Mouse (Mus musculus): Measurements from ENCODE around the gene Akap13. TPM values are rescaled to one million over a fixed set of nuclear protein-coding genes. Genes with fewer than 3 reads are reported as not detected.
"Not testable (repeated sequence)": the region's sequence is repeated elsewhere in the genome, so short reads cannot be mapped to it uniquely, and the experiment has no call there.

Gene Akap13
- polyA plus RNA-seq, 1 experiment from 2014 or later: 17.4 TPM

DNA sequence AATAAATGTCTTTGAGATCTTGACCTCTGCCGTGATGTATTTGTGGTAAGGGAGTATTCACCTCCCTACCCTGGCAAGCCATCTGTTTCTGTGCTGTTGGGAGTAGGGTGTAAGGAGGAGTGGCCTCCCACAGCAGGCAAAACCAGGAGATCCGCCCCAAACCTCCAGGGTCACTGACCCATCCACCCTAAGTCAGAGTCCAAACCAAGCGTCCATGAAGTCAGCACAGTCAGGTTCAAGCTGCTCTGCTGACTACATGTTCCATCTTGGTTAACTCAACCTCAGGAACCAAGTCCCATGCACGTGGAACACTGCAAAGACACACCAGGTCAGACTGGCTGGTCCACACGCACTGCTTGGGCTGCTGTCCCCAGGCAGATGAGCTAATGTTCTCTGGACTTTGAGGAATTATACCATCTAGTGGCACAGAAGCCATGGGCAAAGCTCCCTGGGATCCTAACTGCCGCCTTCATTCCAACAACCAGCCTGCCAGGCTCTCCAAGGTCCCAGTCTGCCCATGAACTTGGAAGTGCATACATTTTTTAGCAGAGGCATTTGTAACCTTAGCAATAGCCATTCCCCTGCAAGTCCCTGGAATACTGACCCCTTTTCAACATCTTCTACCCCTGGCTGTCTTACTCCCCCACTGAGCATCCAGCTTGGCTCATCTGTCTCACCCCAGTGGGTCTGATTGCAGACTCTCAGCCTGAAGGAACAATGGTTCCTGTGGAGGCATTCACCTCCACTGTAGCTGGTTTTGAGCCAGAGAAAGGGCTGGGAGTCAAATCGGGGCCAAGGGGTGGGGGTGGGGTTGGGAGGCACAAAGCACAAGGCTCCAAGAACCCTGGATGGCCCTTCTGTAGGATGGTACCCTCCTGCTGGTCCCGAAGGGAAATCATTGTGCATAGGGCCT is 299.5 kb downstream of the Akap13 start:
- Histone ChIP-seq H3K36me3 (ENCODE audit: control insufficient read depth, insufficient read depth) (peaks cover 57% of the 10 kb centered on the region), H3K9me3 (ENCODE audit: control insufficient read depth) (no peaks in the 10 kb centered on the region), H3K4me2 (replicated peaks; ENCODE audit: low read depth) (no peak overlapping the region), H3K4me1 (replicated peaks; ENCODE audit: control insufficient read depth, insufficient read depth, low read length) (no peaks in the 10 kb centered on the region), H3K27ac (ENCODE audit: low read depth, low read length) (no peak overlapping the region), H3K4me3 (ENCODE audit: low read depth, low read length) (no peak overlapping the region), H3K27me3 (replicated peaks; ENCODE audit: control insufficient read depth, insufficient read depth, low read length) (no peaks in the 10 kb centered on the region), H3K9ac (ENCODE audit: low read depth, low read length) (no peak overlapping the region)
- no peak for ATAC-seq
- 64% methylated on average over 8 of the region's 8 CpGs for WGBS
- TF ChIP-seq CTCF (IDR thresholded peaks at IDR 0.05; ENCODE audit: low read depth): no peak

DNA sequence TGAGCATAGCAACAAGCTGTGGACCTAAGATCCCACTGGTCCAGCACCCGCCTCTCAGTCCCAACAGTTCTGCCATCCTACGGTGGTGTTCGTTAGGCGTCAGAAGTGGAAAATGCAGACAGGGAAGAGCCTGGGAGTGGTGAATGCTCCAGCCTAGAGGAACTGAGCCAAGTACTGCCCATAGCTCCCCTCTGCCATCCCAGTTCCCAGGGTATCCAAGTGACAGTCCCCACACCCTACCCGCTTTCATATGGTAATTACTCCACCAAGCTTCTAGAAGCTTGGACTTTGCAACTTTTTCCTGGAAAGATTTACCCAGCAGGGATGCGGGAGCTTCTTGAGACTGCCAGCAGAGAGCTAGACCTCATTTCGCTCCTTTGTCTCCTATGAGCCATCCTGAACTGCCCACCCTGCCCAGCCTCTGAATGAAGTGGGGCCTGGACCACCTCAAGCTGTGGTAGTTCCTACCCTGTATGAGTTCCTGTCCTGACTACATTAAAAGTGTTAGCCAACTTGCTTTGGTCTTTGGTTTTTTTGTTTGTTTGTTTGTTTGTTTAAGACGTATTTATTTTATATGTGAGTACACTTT is 300.6 kb downstream of the Akap13 start:
- Histone ChIP-seq H3K4me1 (replicated peaks; ENCODE audit: control insufficient read depth, insufficient read depth, low read length) (no peaks in the 10 kb centered on the region), H3K36me3 (ENCODE audit: control insufficient read depth, insufficient read depth) (peaks cover 45% of the 10 kb centered on the region), H3K27ac (ENCODE audit: low read depth, low read length) (no peak overlapping the region), H3K27me3 (replicated peaks; ENCODE audit: control insufficient read depth, insufficient read depth, low read length) (no peaks in the 10 kb centered on the region), H3K9me3 (ENCODE audit: control insufficient read depth) (no peaks in the 10 kb centered on the region), H3K4me2 (replicated peaks; ENCODE audit: low read depth) (no peak overlapping the region), H3K4me3 (ENCODE audit: low read depth, low read length) (no peak overlapping the region), H3K9ac (ENCODE audit: low read depth, low read length) (no peak overlapping the region)
- ATAC-seq: no peak
- WGBS: 94% methylated on average over 8 of the region's 8 CpGs
- no peak for TF ChIP-seq CTCF (IDR thresholded peaks at IDR 0.05; ENCODE audit: low read depth)

DNA sequence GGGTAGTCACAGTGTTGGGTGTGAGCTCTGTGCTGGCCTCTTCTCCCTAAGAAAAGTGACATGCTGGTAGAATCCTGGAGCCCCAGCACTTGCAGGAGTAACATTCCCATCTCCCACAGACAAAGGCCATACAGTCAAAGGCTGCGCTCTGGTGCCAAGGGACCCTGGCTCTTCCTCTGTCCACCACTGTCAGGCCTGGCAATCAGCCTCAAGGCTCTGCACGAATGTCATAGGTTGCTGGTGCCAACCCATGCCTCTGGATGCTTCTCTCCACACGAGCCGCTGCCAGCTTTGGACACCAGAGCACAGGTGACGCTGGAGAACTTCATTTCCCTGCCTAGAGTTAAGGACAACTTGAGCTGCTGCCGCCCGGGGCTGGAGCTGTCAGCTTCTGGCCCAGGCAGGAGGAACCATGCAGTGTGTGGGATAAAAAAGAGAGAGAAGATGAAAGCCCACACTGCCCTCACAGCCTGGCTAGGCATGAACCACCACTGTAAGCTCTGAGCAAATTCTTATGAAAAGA is 304.7 kb downstream of the Akap13 start:
- 86% methylated on average over 7 of the region's 7 CpGs for WGBS
- no peak overlapping the region for H3K9ac ChIP-seq (ENCODE audit: low read depth, low read length)

DNA sequence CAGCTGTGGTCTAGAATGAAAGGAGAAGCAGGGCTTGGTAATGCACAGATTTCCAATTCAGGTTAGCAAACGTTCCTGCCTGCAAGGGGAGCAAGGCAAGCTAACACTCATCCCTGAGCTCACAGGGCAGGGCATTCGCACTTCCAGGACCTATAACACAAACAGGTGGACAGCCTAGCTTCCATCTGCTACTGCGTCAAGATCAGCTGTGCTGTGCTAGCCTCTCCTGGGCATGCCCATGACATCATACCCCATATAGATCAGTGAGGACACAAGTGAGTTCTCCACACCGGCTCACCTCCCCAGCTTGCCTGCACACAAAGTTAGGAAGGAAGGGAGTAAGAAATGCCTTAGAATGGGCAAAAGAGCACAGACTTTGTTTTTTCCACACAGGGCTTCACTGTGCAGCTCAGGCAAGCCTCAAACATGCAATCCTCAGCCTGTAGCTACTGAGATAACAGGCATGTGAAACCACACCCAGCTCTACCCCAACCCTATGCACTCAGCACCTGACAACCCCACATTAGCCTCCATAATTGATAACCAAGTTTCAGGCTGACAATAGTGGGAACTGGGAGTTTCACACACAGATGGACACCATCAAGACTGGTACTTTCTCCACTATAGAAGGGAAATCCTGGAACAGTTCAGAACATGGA is 305.5 kb downstream of the Akap13 start:
- WGBS: 65% methylated on average over 4 of the region's 4 CpGs
- not testable (repeated sequence) for H3K4me2 ChIP-seq (replicated peaks; ENCODE audit: low read depth); H3K9me3 ChIP-seq (ENCODE audit: control insufficient read depth); H3K27ac ChIP-seq (ENCODE audit: low read depth, low read length); H3K4me1 ChIP-seq (replicated peaks; ENCODE audit: control insufficient read depth, insufficient read depth, low read length); H3K9ac ChIP-seq (ENCODE audit: low read depth, low read length); H3K27me3 ChIP-seq (replicated peaks; ENCODE audit: control insufficient read depth, insufficient read depth, low read length); H3K4me3 ChIP-seq (ENCODE audit: low read depth, low read length); H3K36me3 ChIP-seq (ENCODE audit: control insufficient read depth, insufficient read depth)
- ATAC-seq: peak; percentile 36; the same call in 1 of the 2 replicates

More for the DNA sequence above, 304.7 kb downstream of the Akap13 start:
- no peak overlapping the region for H3K4me2 ChIP-seq (replicated peaks; ENCODE audit: low read depth)
- H3K27me3 ChIP-seq (replicated peaks; ENCODE audit: control insufficient read depth, insufficient read depth, low read length): no peaks in the 10 kb centered on the region
- no peak overlapping the region for H3K4me3 ChIP-seq (ENCODE audit: low read depth, low read length)
- no peak overlapping the region for H3K27ac ChIP-seq (ENCODE audit: low read depth, low read length)
- H3K36me3 ChIP-seq (ENCODE audit: control insufficient read depth, insufficient read depth): peaks cover 10% of the 10 kb centered on the region; the same call in 1 of the 2 replicates
- no peaks in the 10 kb centered on the region for H3K9me3 ChIP-seq (ENCODE audit: control insufficient read depth)
- H3K4me1 ChIP-seq (replicated peaks; ENCODE audit: control insufficient read depth, insufficient read depth, low read length): no peaks in the 10 kb centered on the region
- no peak for ATAC-seq
- no peak for TF ChIP-seq CTCF (IDR thresholded peaks at IDR 0.05; ENCODE audit: low read depth)

DNA sequence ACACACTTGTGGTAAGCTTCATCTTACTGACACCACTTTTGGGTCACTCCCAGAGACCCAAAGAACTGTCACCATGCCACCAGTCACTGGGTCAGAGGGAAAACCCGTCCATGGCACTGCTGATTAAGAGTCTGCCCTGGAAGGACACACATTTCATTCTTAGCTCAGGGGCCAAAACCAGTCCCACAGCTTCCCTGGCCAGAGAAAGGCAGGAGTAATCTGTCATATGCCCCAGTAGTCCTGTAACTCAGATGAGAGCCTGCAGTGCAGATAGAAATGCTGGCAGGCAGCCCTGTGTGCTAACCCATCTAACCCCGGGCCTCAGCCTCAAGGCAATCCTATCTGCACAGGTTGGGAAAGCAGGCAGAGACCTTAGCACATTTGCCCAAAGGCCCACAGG is 306.9 kb downstream of the Akap13 start:
- H3K27ac ChIP-seq (ENCODE audit: low read depth, low read length); ATAC-seq; H3K4me3 ChIP-seq (ENCODE audit: low read depth, low read length); H3K9ac ChIP-seq (ENCODE audit: low read depth, low read length); H3K4me2 ChIP-seq (replicated peaks; ENCODE audit: low read depth); H3K36me3 ChIP-seq (ENCODE audit: control insufficient read depth, insufficient read depth); H3K27me3 ChIP-seq (replicated peaks; ENCODE audit: control insufficient read depth, insufficient read depth, low read length); H3K4me1 ChIP-seq (replicated peaks; ENCODE audit: control insufficient read depth, insufficient read depth, low read length); H3K9me3 ChIP-seq (ENCODE audit: control insufficient read depth): not testable (repeated sequence)
- 75% methylated on average over 2 of the region's 2 CpGs for WGBS

DNA sequence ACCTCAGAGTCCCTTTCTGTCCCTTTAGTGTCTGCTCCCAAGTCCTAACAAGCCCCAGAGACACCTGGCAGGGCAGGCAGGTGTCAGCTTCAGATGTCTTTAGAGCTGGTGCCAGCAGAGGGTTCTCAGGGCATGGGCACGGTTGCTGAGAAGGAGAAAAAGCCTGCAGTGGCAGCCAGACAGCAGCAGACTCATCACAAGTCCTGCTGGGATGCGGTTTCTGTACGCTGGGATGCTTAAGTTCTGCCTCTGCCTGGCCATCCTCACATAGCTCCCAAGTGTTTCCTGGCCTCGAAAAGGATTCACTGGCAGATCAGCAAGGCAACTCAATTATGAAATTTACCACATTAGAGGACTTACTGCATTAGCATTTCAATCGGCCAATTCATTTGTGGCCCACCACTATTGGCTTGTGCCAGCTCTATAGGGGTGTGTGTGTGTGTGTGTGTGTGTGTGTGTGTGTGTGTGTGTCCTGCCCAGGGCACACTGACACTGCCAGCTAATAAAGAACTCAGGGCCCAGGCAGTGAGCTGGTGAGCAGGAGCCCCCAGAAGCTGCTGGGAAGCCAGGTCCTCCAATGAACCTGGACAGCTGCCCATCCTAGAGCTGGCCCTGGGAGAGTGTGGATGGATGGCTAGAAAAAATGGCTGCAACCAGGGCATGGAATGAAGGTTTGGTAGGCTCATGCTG is 311.9 kb downstream of the Akap13 start:
- not testable (repeated sequence) for H3K9ac ChIP-seq (ENCODE audit: low read depth, low read length); H3K9me3 ChIP-seq (ENCODE audit: control insufficient read depth); H3K27ac ChIP-seq (ENCODE audit: low read depth, low read length); H3K4me1 ChIP-seq (replicated peaks; ENCODE audit: control insufficient read depth, insufficient read depth, low read length); H3K27me3 ChIP-seq (replicated peaks; ENCODE audit: control insufficient read depth, insufficient read depth, low read length); H3K36me3 ChIP-seq (ENCODE audit: control insufficient read depth, insufficient read depth); H3K4me3 ChIP-seq (ENCODE audit: low read depth, low read length); ATAC-seq; H3K4me2 ChIP-seq (replicated peaks; ENCODE audit: low read depth)
- WGBS: 80% methylated on average over 1 of the region's 5 CpGs

Measured in intestine, postnatal 0 days (tissue).